ENCODE assay signal across 8 mouse cellular contexts in genomic region chr17:6860491-6860897, GRCm38 (mm10).
DNase-seq lines count a peak whose midpoint lies in the region; ATAC-seq and TF ChIP-seq lines count a peak whose summit lies in the region.

No protein-coding gene starts in this region.

- no peak for TF ChIP-seq CTCF in Patski (IDR thresholded peaks at IDR 0.05)

- H3K36me3 ChIP-seq in embryonic facial prominence, embryonic 11.5 days (replicated peaks; ENCODE audit: control insufficient read depth, insufficient read depth, low read depth, low read length), result no peaks in the 10 kb centered on the region

- CTCF ChIA-PET in Patski (lab: Charles Lee), result interaction anchor here (0.8 to 2.0 kb wide), 10 partner anchors 9 to 1086 kb away, joined by 3 to 8 read pairs (median 3); no protein-coding TSS in a partner anchor

- H3K4me1 ChIP-seq in embryonic facial prominence, embryonic 11.5 days (ENCODE audit: control insufficient read depth, insufficient read depth, low read length), result no peaks in the 10 kb centered on the region

- POLR2A ChIA-PET in Patski (lab: Charles Lee), result interaction anchor here (1.9 kb wide), 1 partner anchor 24 kb away, joined by 7 read pairs; no protein-coding TSS in a partner anchor

- H3K27ac ChIP-seq in embryonic facial prominence, embryonic 11.5 days (replicated peaks; ENCODE audit: low read depth, low read length), result no peak overlapping the region

- H3K4me2 ChIP-seq in embryonic facial prominence, embryonic 11.5 days (ENCODE audit: low read depth, low read length), result no peak overlapping the region

- peak; percentile 33 for ATAC-seq in Patski
- no peak for ATAC-seq in embryonic facial prominence, embryonic 11.5 days (replicated peaks; ENCODE audit: insufficient number of reproducible peaks, low FRiP score, low TSS enrichment, low read depth)
- no peak for ATAC-seq in activated CD4-positive, CD25-positive, alpha-beta regulatory T cell, adult 4 months

- no peak overlapping the region for H3K9ac ChIP-seq in embryonic facial prominence, embryonic 11.5 days (replicated peaks; ENCODE audit: low read length)

- intact Hi-C loops in gastrocnemius, postnatal 14 days (cut with DNase I; ENCODE audit: low total_unique reads), result no loop called here

- in situ Hi-C loops in Patski (cut with MboI; ENCODE audit: low pct_unique_long_range_greater_than_20kb), result loop anchor here (25.0 kb wide), 1 partner anchor 2002 kb away; no protein-coding TSS in a partner anchor

- 6% methylated on average over 12 of the region's 12 CpGs for WGBS in embryonic facial prominence, embryonic 11.5 days

- no peak for DNase-seq in Patski (ENCODE audit: low read depth, low spot score)
- DNase-seq in embryonic facial prominence, embryonic 11.5 days (ENCODE audit: low spot score), result peak; percentile 57
- peak; percentile 47 for DNase-seq in kidney, adult 11 months
- peak; percentile 48 for DNase-seq in lung, postnatal 25 days (ENCODE audit: low spot score)
- no peak for DNase-seq in ovary, postnatal 10 days (ENCODE audit: low spot score)
- DNase-seq in gastrocnemius, postnatal 14 days, result no peak
- no peak for DNase-seq in urinary bladder, postnatal 10 days (ENCODE audit: low spot score)

- no peak overlapping the region for H3K4me3 ChIP-seq in embryonic facial prominence, embryonic 11.5 days (ENCODE audit: low read depth, low read length)

- H3K9me3 ChIP-seq in embryonic facial prominence, embryonic 11.5 days (replicated peaks; ENCODE audit: control insufficient read depth, low read length), result no peaks in the 10 kb centered on the region

- H3K27me3 ChIP-seq in Patski, result no peaks in the 10 kb centered on the region
- H3K27me3 ChIP-seq in embryonic facial prominence, embryonic 11.5 days (ENCODE audit: control insufficient read depth, insufficient read depth, low read length), result peaks cover 2% of the 10 kb centered on the region; the same call in 1 of the 2 replicates

Comparison
In these comparisons a context has a peak if more than half of its experiments do, and no peak if none do; other contexts are left out.
1. DNase-seq: peak in embryonic facial prominence, embryonic 11.5 days (single experiment), kidney, adult 11 months (single experiment) and lung, postnatal 25 days (single experiment); none in Patski (single experiment), ovary, postnatal 10 days (single experiment), gastrocnemius, postnatal 14 days (single experiment) and urinary bladder, postnatal 10 days (single experiment).